Mouse (Mus musculus): Measurements from ENCODE around the gene Siglecg.

DNA sequence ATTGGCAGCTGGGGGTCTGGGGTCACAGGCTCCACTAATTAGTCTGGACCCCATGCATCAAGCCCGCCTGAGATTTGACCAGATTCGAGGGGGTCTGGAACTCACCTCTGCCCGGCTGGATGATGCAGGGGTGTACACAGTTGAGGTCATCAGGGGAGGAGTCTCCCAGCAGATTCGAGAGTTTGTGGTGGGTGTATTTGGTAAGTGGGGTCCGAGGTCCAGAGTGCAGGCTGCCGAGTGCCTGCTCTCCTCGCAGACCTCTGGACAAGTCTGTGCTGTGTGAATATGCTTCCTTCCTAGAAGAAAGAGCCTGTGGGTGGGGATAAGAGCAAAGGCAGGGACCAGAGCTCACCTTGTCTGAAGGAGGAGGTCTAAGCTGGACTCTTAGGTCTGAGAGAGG, 56.0 kb downstream of the Siglecg start:
- TF ChIP-seq GATA1 (IDR thresholded peaks at IDR 0.05; ENCODE audit: borderline replicate concordance, low read length) (no peak), FLI1 (IDR thresholded peaks at IDR 0.05; ENCODE audit: low read length) (no peak)

Data from megakaryocyte, embryonic 14.5 days (primary cell).